Mouse (Mus musculus) CH12F3 (cell line): ENCODE results near the gene Clip1.

ENCODE experiments used
- in situ Hi-C: fragments of 300-500 bp; cut with MboI; formaldehyde crosslinking; loops from 2 replicates; pipeline ENCODE4 v1.14.3; 2020; ENCODE audit warnings: low sequenced_read_pairs

Gene Clip1

DNA sequence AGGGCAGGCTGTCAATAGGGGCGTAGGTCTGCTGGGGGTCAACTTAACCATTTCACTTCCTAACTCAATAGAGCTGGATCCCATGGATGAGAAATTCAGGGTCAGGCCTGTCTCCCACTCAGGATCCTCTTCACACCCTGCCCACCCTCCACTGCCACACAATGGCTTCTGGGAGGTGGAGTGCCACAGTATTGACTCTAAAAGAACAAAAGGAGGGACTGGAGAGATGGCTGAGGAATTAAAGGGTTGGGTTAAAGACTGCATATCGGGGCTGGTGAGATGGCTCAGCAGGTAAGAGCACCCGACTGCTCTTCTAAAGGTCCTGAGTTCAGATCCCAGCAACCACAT is 13.0 kb downstream of the Clip1 start:
- in situ Hi-C loops = no loop called here

- in situ Hi-C loops = no loop called here
Measured at GRCm38 (mm10) chr5:123670800-123671472, 13.5 kb downstream of the Clip1 start.

DNA sequence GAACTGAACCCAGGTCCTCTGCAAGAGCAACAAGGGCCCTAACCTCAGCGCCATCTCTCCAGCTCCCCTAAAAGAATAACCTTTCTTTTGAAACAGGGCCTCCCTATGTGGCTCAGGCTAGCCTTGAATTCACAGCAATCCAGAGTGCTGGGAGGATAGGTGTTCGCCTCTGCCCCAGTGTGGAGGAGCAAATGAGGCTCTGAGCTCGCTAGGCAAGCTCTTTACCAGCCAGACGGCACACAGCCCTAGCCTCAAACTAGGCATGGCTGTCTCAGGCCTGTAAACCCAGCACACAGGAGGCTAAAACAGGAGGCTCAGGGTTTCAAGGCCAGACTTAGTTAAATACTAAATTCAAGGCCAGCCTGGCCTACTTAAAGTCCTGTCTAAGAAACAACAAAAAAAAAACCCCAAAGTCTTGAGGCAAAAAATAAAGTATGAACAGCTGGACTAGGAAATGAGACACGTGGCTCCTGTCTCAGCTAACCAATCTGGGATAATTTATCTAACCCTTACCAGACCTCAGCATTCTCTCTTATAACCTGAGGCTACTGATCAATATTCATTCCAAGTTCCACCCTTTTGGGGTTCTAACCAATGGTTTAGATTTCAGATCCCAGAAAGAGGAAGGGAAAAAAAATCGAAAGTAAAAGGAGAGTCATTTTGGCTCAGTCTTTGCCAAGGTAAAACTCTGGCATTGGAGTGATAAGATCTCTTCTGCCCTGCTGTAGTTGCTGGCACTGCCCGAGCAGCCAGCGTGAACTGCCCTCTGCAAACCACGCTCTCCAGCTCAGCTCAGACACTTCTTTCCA is 14.2 kb downstream of the Clip1 start:
- in situ Hi-C loops = no loop called here

DNA sequence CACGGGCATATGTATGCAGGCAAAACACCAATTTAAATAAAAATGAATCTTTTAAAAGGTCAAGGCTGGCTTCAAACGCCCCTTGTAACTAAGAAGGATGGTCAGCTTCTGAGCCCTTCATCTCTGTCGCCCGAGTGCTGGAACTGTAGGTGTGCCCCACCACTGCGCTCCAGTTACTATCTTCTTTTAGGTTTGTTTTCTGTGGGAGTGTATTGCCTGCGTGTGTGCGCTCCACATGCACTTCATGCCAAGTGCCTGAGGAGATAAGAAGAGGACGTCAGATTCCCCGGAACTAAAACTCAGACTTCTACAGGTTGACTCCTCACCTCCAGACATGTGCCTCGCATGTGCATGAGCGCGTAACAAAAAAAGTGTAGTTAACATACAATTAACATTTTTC is 16.5 kb downstream of the Clip1 start:
- in situ Hi-C loops = no loop called here

GRCm38 (mm10) chr5:123665956-123666355 is 18.5 kb downstream of the Clip1 start:
- in situ Hi-C loops = no loop called here

DNA sequence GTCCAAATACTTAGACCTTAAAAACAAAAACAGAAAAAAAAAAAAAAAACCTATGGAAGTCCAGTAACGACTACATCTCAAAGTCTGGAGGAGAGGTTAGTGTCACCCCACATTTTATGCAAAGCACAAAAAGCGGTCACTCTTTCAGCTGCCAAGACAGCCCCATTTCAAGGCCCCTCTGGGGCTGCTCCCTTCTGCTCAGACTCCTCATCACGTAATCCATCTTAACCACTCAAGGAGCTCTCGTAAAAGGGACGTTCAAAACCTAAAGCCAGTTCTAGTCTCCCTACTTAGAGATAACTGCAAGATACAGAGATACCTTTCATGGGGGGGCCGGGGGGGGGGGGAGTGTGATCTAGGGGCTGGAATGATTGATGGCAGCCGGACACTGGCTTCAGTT is 20.1 kb downstream of the Clip1 start:
- in situ Hi-C loops = no loop called here

DNA sequence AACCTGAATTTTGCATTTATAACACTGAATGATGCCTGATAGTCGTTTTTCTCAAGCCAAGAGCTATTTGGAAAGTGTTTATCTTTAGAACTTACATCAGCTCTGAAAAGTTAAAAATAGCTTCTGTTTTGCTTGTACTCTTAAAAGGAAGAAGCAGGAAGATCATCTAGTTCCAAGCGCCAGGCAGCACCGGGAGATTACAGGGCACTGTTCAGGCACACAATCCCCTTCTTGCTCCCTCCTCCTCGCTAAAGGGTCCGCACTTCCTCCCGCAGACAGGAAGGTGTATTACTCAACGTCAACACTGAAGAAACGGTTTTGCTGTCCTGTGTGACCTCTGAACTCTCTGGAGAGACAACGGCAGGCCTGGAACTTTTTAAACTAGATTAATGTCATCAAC is 22.4 kb downstream of the Clip1 start:
- in situ Hi-C loops = no loop called here

GRCm38 (mm10) chr5:123661602-123662001 is 22.8 kb downstream of the Clip1 start:
- in situ Hi-C loops = no loop called here

DNA sequence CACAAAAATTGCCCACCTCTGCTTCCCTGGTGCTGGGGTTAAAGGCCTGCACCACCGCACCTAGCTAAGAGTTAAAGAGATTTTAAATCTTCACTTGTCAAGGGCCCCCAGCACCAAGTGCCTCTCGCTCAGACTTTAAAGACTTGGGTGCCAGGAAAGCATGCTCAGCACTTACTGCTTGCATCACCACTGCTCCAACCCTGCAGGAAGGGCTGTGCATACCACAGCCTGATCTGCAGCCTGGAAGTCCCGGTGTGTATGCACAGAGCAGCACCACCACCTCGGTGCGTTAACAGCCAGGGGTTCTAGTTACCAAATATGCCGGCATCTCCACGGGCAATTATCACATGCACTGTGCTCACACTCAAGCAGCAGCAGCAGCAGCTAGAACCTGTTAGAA is 26.8 kb downstream of the Clip1 start:
- in situ Hi-C loops = no loop called here

DNA sequence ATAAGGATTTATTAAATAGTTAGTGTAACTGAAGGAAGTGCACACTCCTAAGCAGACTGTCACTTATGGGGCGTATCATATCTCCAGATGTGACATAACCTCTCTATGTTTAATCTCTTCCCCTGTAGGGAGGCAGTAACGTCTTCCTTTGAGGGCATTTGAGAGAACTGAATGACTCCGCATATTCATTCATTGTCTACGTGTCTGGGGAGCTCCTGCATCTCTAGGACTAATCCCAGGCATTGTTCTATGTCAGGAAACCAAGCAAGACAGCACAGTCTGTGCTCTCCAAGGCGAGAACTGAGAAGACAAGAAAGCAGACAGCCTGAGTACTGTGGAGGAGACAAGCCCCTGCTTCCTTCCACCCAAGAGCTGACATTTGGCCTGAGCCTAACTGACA is 29.5 kb downstream of the Clip1 start:
- in situ Hi-C loops = no loop called here

GRCm38 (mm10) chr5:123653287-123653801 is 31.1 kb downstream of the Clip1 start:
- in situ Hi-C loops = no loop called here

DNA sequence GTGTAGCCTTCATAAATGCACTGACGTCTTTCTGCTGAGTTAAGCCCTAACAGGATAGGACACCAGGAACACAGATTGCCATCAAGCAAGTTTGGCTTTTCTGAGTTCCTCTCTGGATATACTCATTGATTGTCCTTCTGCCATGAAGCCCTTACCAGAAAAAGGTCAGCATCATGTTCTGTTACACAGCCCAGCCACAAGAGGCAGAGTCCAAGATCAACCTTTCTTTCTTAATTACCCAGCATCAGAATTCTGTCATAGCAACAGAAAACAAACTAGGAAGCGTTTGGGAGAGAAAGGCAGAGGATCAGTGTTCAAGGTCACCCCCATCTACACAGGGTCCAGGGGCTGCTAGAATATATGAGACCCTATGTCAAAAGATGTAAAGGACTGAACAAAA is 33.6 kb downstream of the Clip1 start:
- in situ Hi-C loops = no loop called here

DNA sequence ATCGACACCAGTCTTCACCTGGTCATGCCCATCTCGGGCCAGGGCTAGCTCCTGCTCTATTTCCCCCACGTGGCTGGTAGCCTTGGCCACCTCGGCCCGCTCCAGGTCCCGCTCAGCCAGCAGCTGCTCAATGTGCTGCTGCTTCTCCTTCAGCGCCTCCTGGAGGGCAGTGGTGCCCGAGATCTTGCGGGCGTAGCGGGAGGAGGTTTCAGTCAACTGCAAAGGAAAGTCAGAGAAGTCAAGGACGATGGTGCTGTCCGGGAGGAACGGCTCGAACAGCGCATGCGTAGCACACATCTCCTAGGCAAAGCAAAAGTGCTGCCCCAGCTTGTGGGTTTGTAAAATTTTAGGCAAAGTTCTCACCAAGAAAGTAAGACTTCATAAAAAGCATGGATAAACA is 42.0 kb downstream of the Clip1 start:
- in situ Hi-C loops = no loop called here

DNA sequence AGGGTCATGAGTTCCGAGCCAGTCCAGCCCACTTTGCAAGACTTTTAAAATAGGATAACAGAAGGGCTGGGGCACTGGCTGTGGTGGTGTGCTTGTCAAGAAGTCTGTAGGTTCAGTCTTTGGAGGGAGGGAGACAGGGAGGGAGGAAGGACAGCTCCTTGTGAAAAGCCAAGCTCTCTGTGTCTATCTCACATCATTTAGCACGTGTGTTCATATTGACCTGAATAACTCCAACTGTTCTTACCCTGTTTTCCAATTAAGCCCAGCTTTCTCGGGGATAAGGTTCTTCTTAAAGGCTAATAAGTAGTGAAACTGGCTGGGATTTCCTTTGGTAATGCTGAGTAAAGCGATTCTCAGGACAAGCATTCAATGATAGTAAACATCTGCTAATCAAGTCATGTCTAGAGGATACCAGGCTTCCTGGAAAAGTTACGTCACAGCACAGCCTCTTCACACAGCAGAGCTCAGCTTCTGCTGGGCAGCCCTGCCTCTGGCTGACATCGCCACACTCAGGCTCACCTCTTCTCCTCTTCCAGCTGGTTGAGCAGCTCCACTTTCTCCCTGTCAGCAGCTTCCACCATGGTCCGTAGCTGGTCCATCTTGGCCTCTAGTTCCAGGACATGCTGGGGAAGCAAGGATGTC is 43.0 kb downstream of the Clip1 start:
- in situ Hi-C loops = no loop called here

DNA sequence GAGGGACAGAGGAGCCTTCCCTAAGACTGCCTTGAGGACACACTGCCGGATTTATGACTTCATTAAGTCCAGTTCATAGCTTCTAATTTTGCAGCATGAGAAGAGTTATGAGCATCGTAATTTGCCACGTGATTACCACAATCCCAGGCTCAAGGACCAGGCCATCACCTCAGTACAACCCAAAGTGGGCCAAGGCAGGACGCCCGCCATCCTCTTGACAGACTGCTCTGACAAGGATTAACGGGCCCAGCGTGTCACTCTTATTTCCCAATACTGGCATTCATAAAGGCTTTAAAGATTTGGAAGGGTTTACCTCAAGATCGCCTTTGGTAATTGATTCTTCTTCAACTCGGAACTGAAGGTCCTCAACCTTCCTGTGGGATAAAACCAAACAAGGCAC is 44.2 kb downstream of the Clip1 start:
- in situ Hi-C loops = no loop called here

- in situ Hi-C loops = no loop called here
Measured at GRCm38 (mm10) chr5:123631210-123631609, 53.2 kb downstream of the Clip1 start.

DNA sequence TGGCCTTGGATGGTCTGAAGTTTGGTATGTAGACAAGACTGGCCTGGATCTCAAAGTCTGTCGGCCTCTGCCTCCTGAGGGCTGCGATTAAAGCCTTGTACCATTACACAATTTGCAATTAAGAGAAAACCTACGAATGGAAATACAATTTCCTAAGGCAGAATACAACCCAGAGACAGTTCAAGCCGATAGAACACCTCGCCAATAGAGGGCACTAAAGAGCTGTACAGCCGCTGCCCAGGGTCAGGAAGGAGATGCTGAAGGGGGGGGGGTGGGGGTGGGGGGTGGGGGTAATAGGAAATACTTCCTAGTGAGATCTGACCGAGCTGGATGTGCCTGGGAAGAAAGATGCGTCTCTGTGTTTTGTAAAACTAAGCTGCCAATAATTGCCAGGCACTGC is 57.8 kb downstream of the Clip1 start:
- in situ Hi-C loops = loop anchor here (5.0 kb wide), 1 partner anchor 71 kb away; no protein-coding TSS in a partner anchor

- in situ Hi-C loops = no loop called here
Measured at GRCm38 (mm10) chr5:123622421-123622820, 62.0 kb downstream of the Clip1 start.

DNA sequence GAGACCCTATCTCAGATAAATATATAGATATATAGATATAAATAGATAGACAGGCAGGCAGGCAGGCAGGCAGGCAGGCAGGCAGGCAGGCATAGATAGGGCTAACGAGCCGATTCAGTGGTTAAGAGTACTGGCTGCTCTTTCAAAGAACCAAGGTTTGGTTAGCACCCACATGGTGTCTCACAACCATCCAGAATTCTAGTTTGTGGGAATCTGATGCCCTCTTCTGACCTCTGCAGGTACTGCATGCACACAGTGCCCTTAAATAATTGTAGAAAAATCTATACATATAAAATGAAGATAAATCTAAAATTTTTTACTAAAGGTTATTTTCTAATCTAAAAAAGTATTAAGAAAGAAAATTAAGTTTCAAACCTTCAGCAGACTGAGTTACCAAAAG is 65.9 kb downstream of the Clip1 start:
- in situ Hi-C loops = no loop called here

GRCm38 (mm10) chr5:123614246-123614645 is 70.2 kb downstream of the Clip1 start:
- in situ Hi-C loops = no loop called here

GRCm38 (mm10) chr5:123609843-123610242 is 74.6 kb downstream of the Clip1 start:
- in situ Hi-C loops = no loop called here

GRCm38 (mm10) chr5:123609416-123609815 is 75.0 kb downstream of the Clip1 start:
- in situ Hi-C loops = no loop called here
